Mouse (Mus musculus) embryo, embryonic 10 days (tissue): Measurements from ENCODE around the gene Cd200.
"Not testable (repeated sequence)": the region's sequence is repeated elsewhere in the genome, so short reads cannot be mapped to it uniquely, and the experiment has no call there.

Experiments
- DNase-seq: peaks from one replicate; pipeline ENCODE4 v3.0.0-alpha.2; 2015; ENCODE audit warnings: low spot score

Cd200 gene

GRCm38 (mm10) chr16:45408425-45409063 is at the start of gene Cd200:
Gene Cd200 (minus strand): TSS chr16:45409053.
- DNase-seq: peak; percentile 58

GRCm38 (mm10) chr16:45454762-45455161 is 45.9 kb upstream of the Cd200 start:
- no peak for DNase-seq

GRCm38 (mm10) chr16:45437230-45437739 is 28.4 kb upstream of the Cd200 start:
- DNase-seq: no peak

- no peak for DNase-seq
Measured at GRCm38 (mm10) chr16:45435591-45435990, 26.7 kb upstream of the Cd200 start.

GRCm38 (mm10) chr16:45427651-45428050 is 18.8 kb upstream of the Cd200 start:
- DNase-seq: no peak

- peak; percentile 13 for DNase-seq
Measured at GRCm38 (mm10) chr16:45413497-45413896, 4.6 kb upstream of the Cd200 start.

- DNase-seq: not testable (repeated sequence)
Measured at GRCm38 (mm10) chr16:45409064-45409446, 202 bp upstream of the Cd200 start.

- no peak for DNase-seq
Measured at GRCm38 (mm10) chr16:45407645-45408400, 1.0 kb downstream of the Cd200 start.

- DNase-seq: no peak
Measured at GRCm38 (mm10) chr16:45407091-45407490, 1.8 kb downstream of the Cd200 start.

- no peak for DNase-seq
Measured at GRCm38 (mm10) chr16:45402951-45403350, 5.9 kb downstream of the Cd200 start.

- no peak for DNase-seq
Measured at GRCm38 (mm10) chr16:45402036-45402435, 6.8 kb downstream of the Cd200 start.

GRCm38 (mm10) chr16:45399947-45400555 is 8.8 kb downstream of the Cd200 start:
- DNase-seq: no peak

GRCm38 (mm10) chr16:45399411-45399810 is 9.4 kb downstream of the Cd200 start:
- DNase-seq: no peak

- no peak for DNase-seq
Measured at GRCm38 (mm10) chr16:45397440-45397839, 11.4 kb downstream of the Cd200 start.

- DNase-seq: no peak
Measured at GRCm38 (mm10) chr16:45392246-45392645, 16.6 kb downstream of the Cd200 start.

- no peak for DNase-seq
Measured at GRCm38 (mm10) chr16:45391680-45392079, 17.2 kb downstream of the Cd200 start.

GRCm38 (mm10) chr16:45390286-45390956 is 18.4 kb downstream of the Cd200 start:
- no peak for DNase-seq

- DNase-seq: no peak
Measured at GRCm38 (mm10) chr16:45389833-45390232, 19.0 kb downstream of the Cd200 start.

GRCm38 (mm10) chr16:45389041-45389440 is 19.8 kb downstream of the Cd200 start:
- DNase-seq: no peak

- no peak for DNase-seq
Measured at GRCm38 (mm10) chr16:45381811-45382210, 27.0 kb downstream of the Cd200 start.

GRCm38 (mm10) chr16:45378959-45379358 is 29.9 kb downstream of the Cd200 start:
- DNase-seq: no peak
